Mouse (Mus musculus) heart, postnatal 0 days (tissue): Measurements from ENCODE around the gene Pdlim4. TPM values are rescaled to one million over a fixed set of nuclear protein-coding genes. Genes with fewer than 3 reads are reported as not detected.

Experiments used
- ATAC-seq: fragments of 200-750 bp; cut with Nextera tagmentation; 2 replicates; pipeline ENCODE4 v1.8.0; 2017; ENCODE audit warnings: low read depth, moderate number of reproducible peaks, moderate library complexity; ENCODE audit not compliant: insufficient read depth
- DNase-seq: peaks from one replicate; pipeline ENCODE4 v3.0.0-alpha.2; 2016; ENCODE audit warnings: low spot score
- H3K27ac ChIP-seq: fragments of 300-500 bp; sonication (generic); 2 replicates; pipeline ENCODE4 v1.5.1; 2014; ENCODE audit warnings: low read depth, mild to moderate bottlenecking
- H3K27me3 ChIP-seq: fragments of 300-500 bp; sonication (generic); 2 replicates; pipeline ENCODE4 v1.6.1; 2014; ENCODE audit warnings: low read length, mixed read lengths; ENCODE audit not compliant: control insufficient read depth, insufficient read depth
- H3K36me3 ChIP-seq: fragments of 300-500 bp; sonication (generic); replicated peaks from 2 replicates; pipeline ENCODE4 v1.6.1; 2014; ENCODE audit warnings: low read length, mixed read lengths; ENCODE audit not compliant: control insufficient read depth, insufficient read depth
- H3K4me1 ChIP-seq: fragments of 300-500 bp; sonication (generic); 2 replicates; pipeline ENCODE4 v1.6.1; 2014; ENCODE audit warnings: antibody characterized with exemption; ENCODE audit not compliant: control insufficient read depth, insufficient read depth
- H3K4me2 ChIP-seq: fragments of 300-500 bp; sonication (generic); 2 replicates; pipeline ENCODE4 v1.6.1; 2014; ENCODE audit warnings: low read depth, mild to moderate bottlenecking, low read length, moderate library complexity
- H3K4me3 ChIP-seq: fragments of 300-500 bp; sonication (generic); 2 replicates; pipeline ENCODE4 v1.5.1; 2014; ENCODE audit warnings: low read depth, low read length
- H3K9ac ChIP-seq: fragments of 300-500 bp; sonication (generic); replicated peaks from 2 replicates; pipeline ENCODE4 v1.6.1; 2014; ENCODE audit warnings: low read depth, low read length, mixed read lengths
- H3K9me3 ChIP-seq: fragments of 300-500 bp; sonication (generic); replicated peaks from 2 replicates; pipeline ENCODE4 v1.6.1; 2016; ENCODE audit warnings: low read length; ENCODE audit not compliant: control insufficient read depth
- CTCF ChIP-seq: IDR thresholded peaks from 2 replicates; pipeline ENCODE4 v1.5.1; 2016; ENCODE audit warnings: antibody characterized with exemption, control low read depth, low read depth
- EP300 ChIP-seq: IDR thresholded peaks from 2 replicates; pipeline ENCODE4 v1.6.1; 2016; ENCODE audit warnings: antibody characterized with exemption, low read depth
- WGBS: fragments of 180-500 bp; shearing (Covaris S2); extraction: QIAGEN DNeasy Blood & Tissue Kit; methylation state at CpG from one replicate; pipeline ENCODE4 v1.1.7; 2014; 5-methylcytosine and 5-hydroxymethylcytosine counted together
- polyA plus RNA-seq: library from polyadenylated mRNA; unstranded; fragments of >200 nt; fragmentation: Nextera tagmentation; extraction: Ambion mirVana; gene quantifications from 2 replicates; pipeline ENCODE4 v1.2.1, GENCODE M21; 2015
- total RNA-seq: library from RNA; depleted of rRNA; stranded (reverse); fragments of >200 nt; gene quantifications from 2 replicates; pipeline ENCODE4 v1.2.3, GENCODE M21; 2014; ENCODE audit warnings: low replicate concordance

The Pdlim4 gene
- total and polyA plus RNA-seq, 2 experiments from 2014 or later = 26.6 to 29.3 TPM

GRCm38 (mm10) chr11:54100692-54101591 lies 32.1 kb upstream of the Pdlim4 start:
- H3K4me2 ChIP-seq = peak overlapping the region; percentile 91
- peak overlapping the region; percentile 61 for H3K9ac ChIP-seq
- WGBS = 2% methylated on average over 74 of the region's 83 CpGs
- H3K36me3 ChIP-seq = no peaks in the 10 kb centered on the region
- TF ChIP-seq EP300 = no peak
- ATAC-seq (peak; percentile 83), DNase-seq (peak; percentile 79)
- H3K9me3 ChIP-seq = no peaks in the 10 kb centered on the region
- no peak overlapping the region for H3K27ac ChIP-seq
- H3K27me3 ChIP-seq = no peaks in the 10 kb centered on the region
- peaks cover 23% of the 10 kb centered on the region for H3K4me1 ChIP-seq
- H3K4me3 ChIP-seq = peak overlapping the region; percentile 79

DNA sequence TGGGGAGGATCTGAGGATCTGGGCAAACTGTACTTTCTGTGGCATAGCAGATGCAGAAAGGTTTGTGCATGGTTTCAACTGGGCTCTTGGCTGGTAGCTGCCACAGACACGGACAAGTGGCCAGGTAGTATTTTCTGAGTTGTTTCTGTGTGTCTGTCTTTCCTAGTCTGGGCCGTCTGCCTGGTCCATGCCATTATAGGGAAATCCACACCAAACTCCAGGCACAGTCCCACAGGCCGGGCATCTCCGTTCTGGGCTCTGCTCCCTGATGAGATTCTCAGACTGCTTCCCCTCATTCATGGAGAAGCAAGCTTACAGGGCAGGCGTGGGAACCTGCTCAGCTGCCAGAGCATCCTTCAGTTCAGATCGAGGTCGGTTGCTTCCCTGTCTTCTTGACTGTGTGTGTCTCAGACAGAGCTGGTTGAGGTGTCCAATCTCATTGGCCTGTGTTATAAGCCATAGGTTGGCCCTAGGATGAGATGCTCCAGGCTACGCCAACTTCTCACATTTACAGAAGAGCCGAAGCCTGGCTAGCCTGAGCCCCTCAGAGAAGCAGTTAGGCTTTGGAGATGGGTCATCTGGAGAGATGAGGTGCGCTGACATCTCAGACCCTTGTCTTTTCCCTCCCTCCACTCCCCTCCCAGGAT lies 31.4 kb upstream of the Pdlim4 start, which contains the start of gene P4ha2:
P4ha2 (plus strand) TSS at position 51 of the 647 bp plus-strand sequence.
- no peak within 1 kb of the TSS for H3K27ac ChIP-seq

GRCm38 (mm10) chr11:54093000-54093399 lies 24.2 kb upstream of the Pdlim4 start:
- H3K27ac ChIP-seq = no peak overlapping the region
- H3K4me3 ChIP-seq = no peak overlapping the region
- DNase-seq (peak; percentile 77), ATAC-seq (peak; percentile 55; the same call in 1 of the 2 replicates)
- 5% methylated on average over 3 of the region's 3 CpGs for WGBS
- no peaks in the 10 kb centered on the region for H3K9me3 ChIP-seq
- H3K36me3 ChIP-seq = no peaks in the 10 kb centered on the region
- H3K9ac ChIP-seq = no peak overlapping the region
- H3K27me3 ChIP-seq = no peaks in the 10 kb centered on the region
- no peak overlapping the region for H3K4me2 ChIP-seq
- no peak for TF ChIP-seq EP300
- peak; percentile 84 for TF ChIP-seq CTCF
- peaks cover 5% of the 10 kb centered on the region; the same call in 1 of the 2 replicates for H3K4me1 ChIP-seq

More for the DNA sequence above, 31.4 kb upstream of the Pdlim4 start, which contains the start of gene P4ha2:
- H3K4me2 ChIP-seq = peak within 1 kb of the TSS; percentile 91
- ATAC-seq = 0 out of 2 replicates have a peak, but pooled peaks have one; percentile 4
- H3K9me3 ChIP-seq = no peaks in the 10 kb centered on the region
- H3K4me3 ChIP-seq = peak within 1 kb of the TSS; percentile 79
- no peaks in the 10 kb centered on the region for H3K36me3 ChIP-seq
- no peaks in the 10 kb centered on the region for H3K27me3 ChIP-seq
- DNase-seq = no peak
- 57% methylated on average over 10 of the region's 10 CpGs for WGBS
- peak within 1 kb of the TSS; percentile 61 for H3K9ac ChIP-seq
- no peak for TF ChIP-seq EP300
- no peak; the same call in 1 of the 2 replicates for TF ChIP-seq CTCF
- peaks cover 22% of the 10 kb centered on the region for H3K4me1 ChIP-seq

DNA sequence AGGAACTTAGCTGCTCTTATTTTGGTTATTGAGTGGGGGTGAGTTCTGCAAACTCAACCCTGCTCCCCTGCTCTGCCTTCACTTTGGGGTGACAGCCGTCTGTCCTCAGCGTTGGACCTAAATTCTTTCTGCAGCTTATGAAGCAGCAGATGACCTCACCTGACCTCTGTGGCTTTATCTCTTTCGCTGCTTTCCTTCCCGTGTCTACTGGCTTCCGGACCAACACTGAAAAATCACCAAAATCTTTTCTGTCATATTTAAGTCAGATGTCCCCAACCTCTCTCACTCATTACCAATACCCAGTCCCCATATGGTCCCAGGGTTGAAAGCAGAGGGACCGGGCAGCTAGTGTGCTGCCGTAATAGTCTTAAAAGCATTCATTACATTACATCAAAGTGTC lies 23.4 kb upstream of the Pdlim4 start:
- no peak for DNase-seq
- Histone ChIP-seq H3K36me3 (no peaks in the 10 kb centered on the region), H3K27ac (no peak overlapping the region), H3K4me2 (no peak overlapping the region), H3K4me3 (no peak overlapping the region), H3K27me3 (no peaks in the 10 kb centered on the region), H3K4me1 (peaks cover 5% of the 10 kb centered on the region; the same call in 1 of the 2 replicates), H3K9me3 (no peaks in the 10 kb centered on the region), H3K9ac (no peak overlapping the region)
- 48% methylated on average over 7 of the region's 7 CpGs for WGBS
- ATAC-seq = no peak
- TF ChIP-seq CTCF (no peak), EP300 (no peak)

DNA sequence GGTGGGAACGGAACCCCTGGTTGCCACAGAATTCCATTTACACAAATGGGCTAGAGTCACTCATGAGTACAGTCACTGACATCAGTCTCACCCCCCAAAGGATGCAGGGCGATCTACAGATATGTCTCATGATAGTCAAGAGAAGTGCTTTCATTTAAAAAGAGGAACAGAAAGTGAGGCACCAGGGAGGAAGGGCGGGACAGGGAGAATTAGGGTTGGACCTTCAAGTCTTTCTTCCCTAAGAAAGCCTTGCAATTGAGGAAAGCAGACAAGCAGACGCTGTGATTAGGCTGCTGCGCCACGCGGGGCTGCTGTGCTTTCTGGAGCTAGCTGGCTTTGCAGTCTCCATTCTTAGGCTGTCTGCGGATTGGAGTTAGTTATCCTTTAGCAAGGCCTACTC lies 22.9 kb upstream of the Pdlim4 start:
- WGBS = 63% methylated on average over 8 of the region's 8 CpGs
- H3K4me3 ChIP-seq = no peak overlapping the region

More for the DNA sequence above, 22.9 kb upstream of the Pdlim4 start:
- ATAC-seq (no peak), DNase-seq (no peak)
- TF ChIP-seq EP300 (no peak), CTCF (no peak)
- no peak overlapping the region for H3K4me2 ChIP-seq
- H3K4me1 ChIP-seq = peaks cover 5% of the 10 kb centered on the region; the same call in 1 of the 2 replicates
- H3K9me3 ChIP-seq = no peaks in the 10 kb centered on the region
- no peak overlapping the region for H3K27ac ChIP-seq
- no peaks in the 10 kb centered on the region for H3K27me3 ChIP-seq
- H3K36me3 ChIP-seq = no peaks in the 10 kb centered on the region
- no peak overlapping the region for H3K9ac ChIP-seq
